Mouse (Mus musculus) layer of hippocampus, adult 18-20 months (tissue): Measurements from ENCODE around the gene Tmem30c. TPM values are rescaled to one million over a fixed set of nuclear protein-coding genes. Genes with fewer than 3 reads are reported as not detected.
"Not testable (repeated sequence)": the region's sequence is repeated elsewhere in the genome, so short reads cannot be mapped to it uniquely, and the experiment has no call there.

Experiments
- DNase-seq, 2 experiments: peaks; one replicate each; pipeline ENCODE4 v3.0.0; 2022; ENCODE audit warnings: low spot score in 2 of 2
- total RNA-seq, 2 experiments: library from RNA; stranded (reverse); gene quantifications; 2 replicates each; pipeline ENCODE4 v1.2.3; 2021

Tmem30c gene
- total RNA-seq, 2 experiments from 2014 or later, result 0.42 to 0.43 TPM

DNA sequence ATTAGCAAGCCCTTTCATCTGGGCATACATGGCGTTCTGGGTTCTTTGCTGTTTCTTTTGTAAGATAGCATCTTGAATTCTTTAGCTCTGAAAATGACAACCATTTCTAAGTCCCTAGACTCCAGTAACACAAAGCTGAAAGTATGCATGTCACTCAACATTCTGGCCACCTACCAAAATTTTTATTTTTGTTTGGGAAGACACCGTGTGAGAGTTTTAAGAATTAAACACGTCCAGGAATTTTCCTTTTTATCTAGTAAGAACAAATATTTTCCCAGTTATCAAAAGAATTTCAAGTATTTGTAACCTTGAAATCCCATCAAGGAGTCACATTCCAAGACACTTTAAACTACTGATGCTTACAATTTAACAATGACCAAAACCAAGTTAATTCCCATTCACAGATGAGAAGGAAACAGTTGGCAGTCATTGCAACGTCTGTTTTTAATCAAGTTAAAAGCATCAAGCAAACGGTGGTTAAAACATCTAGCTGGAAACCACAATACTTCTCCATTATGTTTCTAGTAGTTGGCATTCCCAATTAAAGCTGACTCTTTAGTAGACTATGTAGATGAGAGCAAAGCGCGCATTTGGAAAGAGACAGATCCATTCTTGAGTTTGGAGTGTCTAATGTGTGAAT, 56.7 kb downstream of the Tmem30c start:
- DNase-seq, result no peak

DNA sequence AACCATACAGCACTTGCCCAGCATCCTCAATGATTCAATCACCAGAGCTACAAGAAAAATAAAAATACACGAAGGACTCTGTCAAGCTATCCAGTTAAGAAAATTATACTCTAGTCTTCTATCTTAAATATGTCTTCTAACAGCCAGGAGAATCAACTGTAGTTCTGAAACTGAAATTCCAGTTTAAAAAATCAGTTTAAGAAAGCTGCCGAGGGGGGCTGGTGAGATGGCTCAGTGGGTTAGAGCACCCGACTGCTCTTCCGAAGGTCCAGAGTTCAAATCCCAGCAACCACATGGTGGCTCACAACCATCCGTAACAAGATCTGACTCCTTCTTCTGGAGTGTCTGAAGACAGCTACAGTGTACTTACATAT, 60.7 kb downstream of the Tmem30c start:
- not testable (repeated sequence) for DNase-seq

DNA sequence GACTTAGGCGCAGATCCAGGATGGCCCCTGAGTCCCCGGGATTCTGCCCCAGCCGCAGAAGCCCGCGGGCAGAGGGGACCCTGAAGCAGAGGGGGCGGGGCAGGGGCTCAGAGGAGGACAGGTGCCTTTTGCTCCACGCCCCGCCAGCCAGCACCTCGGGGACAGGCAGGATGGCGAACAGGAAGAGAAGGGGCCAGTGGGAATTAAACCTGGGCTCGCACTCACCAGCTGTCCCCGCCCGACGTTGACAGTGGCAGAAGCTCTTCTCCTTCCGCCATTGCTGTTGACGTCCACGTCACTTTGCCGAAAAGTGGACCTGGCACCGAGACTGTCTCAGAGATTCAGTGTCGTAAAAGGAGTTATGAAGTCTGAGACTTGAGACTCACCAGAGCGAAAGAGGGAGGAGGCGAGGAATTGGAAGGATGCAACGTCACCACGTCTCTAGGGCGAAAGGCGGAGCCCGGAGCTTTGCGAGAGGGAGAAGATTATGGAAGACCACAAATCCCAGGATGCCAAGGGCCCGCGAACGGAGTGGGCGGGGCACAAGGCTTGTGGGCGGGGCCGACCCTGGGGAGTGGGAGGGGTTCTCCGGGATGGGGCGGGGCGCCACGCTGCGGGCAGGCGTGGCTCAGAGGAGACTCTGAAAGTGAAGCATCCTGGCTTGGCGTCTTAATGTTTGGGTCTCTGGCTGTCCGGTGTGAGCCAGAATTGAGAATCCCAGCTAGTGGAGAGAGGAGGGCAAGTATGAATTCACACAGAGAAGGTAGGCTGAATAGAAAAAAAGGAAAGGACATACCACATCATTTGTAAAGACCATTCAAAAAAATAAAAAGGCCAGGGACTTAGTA, 61.4 kb downstream of the Tmem30c start, which contains the start of gene Tbc1d23:
Tbc1d23 (minus strand) TSS at position 416 of the 848 bp plus-strand sequence.
- DNase-seq, result peak; percentile 97 to 98

DNA sequence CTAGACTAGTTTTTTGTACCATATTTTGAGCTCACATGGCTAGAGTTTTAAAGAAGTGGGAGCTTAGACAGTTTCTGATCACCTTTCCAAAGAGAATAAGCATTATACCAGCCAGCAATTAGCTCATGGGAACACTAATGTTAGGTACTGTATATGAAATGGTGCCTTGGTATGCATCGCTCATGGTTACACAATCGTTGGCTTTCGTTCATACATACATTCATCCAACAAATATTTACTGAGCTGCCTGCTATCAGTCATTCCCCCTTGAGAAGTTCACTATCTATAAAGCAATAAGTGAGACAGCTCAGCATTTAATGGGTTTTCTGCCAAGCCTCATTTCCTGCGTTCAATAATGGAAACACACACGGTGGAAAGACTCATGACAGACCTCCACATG, 66.2 kb downstream of the Tmem30c start:
- no peak for DNase-seq

DNA sequence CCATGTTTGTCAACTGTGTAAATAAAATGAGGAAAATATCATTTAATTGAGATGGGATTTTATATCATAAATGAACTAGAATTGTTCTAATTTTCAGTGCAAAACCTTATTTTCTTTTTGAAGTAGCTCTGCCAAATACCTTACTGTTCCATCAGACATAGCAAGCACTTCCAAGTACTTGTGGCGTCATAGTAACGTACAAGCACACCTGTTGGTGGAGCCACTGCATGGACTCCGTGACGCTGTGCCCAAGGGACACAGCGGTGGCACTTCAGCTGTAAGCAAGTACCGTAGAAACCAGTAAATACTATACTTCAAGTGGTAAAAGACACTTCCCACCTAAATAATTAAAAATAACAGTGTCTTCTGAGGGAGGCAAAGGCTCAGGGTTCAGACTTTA, 72.3 kb downstream of the Tmem30c start:
- DNase-seq, result no peak

Other genes starting within 250 kb of the Tmem30c start
- not detected for gene Tmem45a2, start 221.5 kb downstream of the Tmem30c start, total RNA-seq
- gene Tomm70a, start 171.2 kb downstream of the Tmem30c start, total RNA-seq, result 10 to 100 TPM; 95.9 to 98.4 TPM
- gene Nit2, start 125.5 kb downstream of the Tmem30c start, total RNA-seq, result 10 to 100 TPM; 10.7 to 14.0 TPM
- gene Tbc1d23, start 61.4 kb downstream of the Tmem30c start, total RNA-seq, result 10 to 100 TPM; 40.2 to 40.3 TPM
- 1 to 10 TPM; 3.2 to 4.6 TPM for gene Filip1l, start 60.2 kb upstream of the Tmem30c start, total RNA-seq